Mouse (Mus musculus) liver, embryonic 15.5 days (tissue): Measurements from ENCODE around the gene 5031439G07Rik. TPM values are rescaled to one million over a fixed set of nuclear protein-coding genes. Genes with fewer than 3 reads are reported as not detected.
"Not testable (repeated sequence)": the region's sequence is repeated elsewhere in the genome, so short reads cannot be mapped to it uniquely, and the experiment has no call there.

Experiments
- ATAC-seq: fragments of 200-750 bp; cut with Nextera tagmentation; 2 replicates; pipeline ENCODE4 v1.8.0; 2017; ENCODE audit warnings: moderate number of reproducible peaks, mild to moderate bottlenecking, moderate library complexity; ENCODE audit not compliant: insufficient read depth
- H3K27ac ChIP-seq: fragments of 300-500 bp; sonication (generic); replicated peaks from 2 replicates; pipeline ENCODE4 v1.5.1; 2015; ENCODE audit warnings: mild to moderate bottlenecking, inconsistent platforms
- H3K27me3 ChIP-seq: fragments of 300-500 bp; sonication (generic); 2 replicates; pipeline ENCODE4 v1.6.1; 2015; ENCODE audit warnings: mild to moderate bottlenecking, inconsistent platforms
- H3K36me3 ChIP-seq: fragments of 300-500 bp; sonication (generic); replicated peaks from 2 replicates; pipeline ENCODE4 v1.6.1; 2015; ENCODE audit warnings: moderate library complexity, mild to moderate bottlenecking, inconsistent platforms
- H3K4me1 ChIP-seq: fragments of 300-500 bp; sonication (generic); replicated peaks from 2 replicates; pipeline ENCODE4 v1.6.1; 2015; ENCODE audit warnings: inconsistent platforms
- H3K4me2 ChIP-seq: fragments of 300-500 bp; sonication (generic); 2 replicates; pipeline ENCODE4 v1.6.1; 2015; ENCODE audit warnings: moderate library complexity, mild to moderate bottlenecking, inconsistent platforms
- H3K4me3 ChIP-seq: fragments of 300-500 bp; sonication (generic); replicated peaks from 2 replicates; pipeline ENCODE4 v1.5.1; 2015; ENCODE audit warnings: mild to moderate bottlenecking, inconsistent platforms
- H3K9ac ChIP-seq: fragments of 300-500 bp; sonication (generic); 2 replicates; pipeline ENCODE4 v1.6.1; 2015; ENCODE audit warnings: moderate library complexity, mild to moderate bottlenecking, inconsistent platforms
- H3K9me3 ChIP-seq: fragments of 300-500 bp; sonication (generic); replicated peaks from 2 replicates; pipeline ENCODE4 v1.6.1; 2016; ENCODE audit warnings: inconsistent platforms
- WGBS: fragments of 180-500 bp; shearing (Covaris S2); methylation state at CpG from one replicate; pipeline ENCODE4 v1.1.7; 2015; ENCODE audit warnings: mixed read lengths; ENCODE audit not compliant: insufficient replicate concordance; 5-methylcytosine and 5-hydroxymethylcytosine counted together
- polyA plus RNA-seq: library from polyadenylated mRNA; unstranded; fragments of >200 nt; fragmentation: Nextera tagmentation; extraction: Ambion mirVana; gene quantifications from 2 replicates; pipeline ENCODE4 v1.2.1, GENCODE M21; 2015

5031439G07Rik gene
- polyA plus RNA-seq, result 2.0 and 3.9 TPM in 2 replicates

DNA sequence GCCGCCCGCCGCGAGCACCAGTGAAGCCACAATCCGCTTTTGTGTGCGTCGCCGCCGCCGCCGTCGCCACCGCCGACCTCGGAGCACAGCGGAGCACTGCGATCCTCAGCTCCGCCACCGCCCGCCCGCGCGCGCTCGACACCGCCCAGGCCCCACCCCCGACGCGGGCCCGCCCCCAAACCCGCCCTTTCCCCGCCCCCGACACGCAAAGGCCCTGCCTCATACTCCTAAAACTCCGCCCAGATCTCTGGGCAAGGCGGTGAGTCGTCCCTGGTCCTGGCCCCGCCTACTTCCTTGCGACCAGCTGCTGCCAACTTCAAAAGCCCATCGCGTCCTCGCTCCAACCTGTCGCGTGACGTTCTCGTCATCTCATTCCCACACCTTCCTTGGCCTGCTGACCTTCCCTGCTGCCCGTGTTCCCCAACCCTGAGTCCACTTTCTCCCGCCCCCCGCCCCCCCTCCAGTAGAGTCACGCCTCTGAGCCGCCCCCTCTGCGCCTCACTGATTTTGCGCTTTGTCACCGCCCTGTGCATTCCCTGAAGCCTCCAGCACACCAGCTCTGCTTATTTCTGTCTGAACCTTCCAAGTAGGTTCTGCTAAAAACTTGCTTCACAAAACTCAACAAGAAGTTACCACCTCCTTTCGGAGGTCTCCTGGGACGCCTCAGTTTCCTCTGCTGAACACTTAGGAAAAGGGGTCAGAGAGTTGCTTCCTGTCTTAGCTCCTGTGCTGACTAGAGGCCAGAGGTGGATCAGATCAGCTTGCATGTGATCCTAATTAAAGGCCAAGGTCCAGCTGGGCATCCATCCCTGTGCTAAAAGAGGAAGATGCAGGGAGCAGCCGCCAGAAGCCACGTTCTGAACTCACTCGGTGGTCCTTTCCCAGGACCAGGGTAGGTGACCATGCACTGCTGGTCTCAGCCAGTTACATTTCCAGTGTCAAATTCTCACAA, at the start of gene 5031439G07Rik:
Gene 5031439G07Rik (minus strand): TSS at position 678 of the 952 bp plus-strand sequence.
- Histone ChIP-seq H3K27me3 (peaks cover 46% of the 10 kb centered on the region), H3K36me3 (no peaks in the 10 kb centered on the region), H3K9me3 (no peaks in the 10 kb centered on the region), H3K4me2 (peak within 1 kb of the TSS; percentile 85), H3K9ac (peak within 1 kb of the TSS; percentile 58), H3K4me1 (peaks cover 21% of the 10 kb centered on the region), H3K27ac (0 out of 2 replicates have a peak within 1 kb of the TSS, but pooled peaks have one; percentile 33), H3K4me3 (peak within 1 kb of the TSS; percentile 62)
- 2% methylated on average over 48 of the region's 59 CpGs for WGBS
- peak; percentile 88 for ATAC-seq

DNA sequence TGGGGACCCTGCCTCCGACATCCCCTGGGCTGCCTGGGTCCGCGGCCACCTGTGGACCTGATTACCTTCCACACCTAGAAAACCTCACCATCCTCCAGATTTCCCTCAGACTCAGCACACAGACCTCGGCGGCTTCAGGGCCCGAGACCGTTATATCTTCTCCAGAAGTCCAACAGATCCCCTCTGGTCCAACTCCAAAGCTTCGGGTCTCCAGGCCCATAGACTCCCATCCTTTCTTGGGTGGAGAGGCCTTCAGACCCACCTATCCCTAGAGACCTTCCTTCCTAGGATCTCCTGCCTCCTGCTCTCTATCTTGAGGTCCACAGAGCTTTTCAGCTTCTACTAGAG, 49.0 kb upstream of the 5031439G07Rik start:
- Histone ChIP-seq H3K9me3 (no peaks in the 10 kb centered on the region), H3K4me2 (peak overlapping the region; percentile 88), H3K9ac (peak overlapping the region; percentile 74), H3K27me3 (0 out of 2 replicates have a peak, but pooled peaks cover 6% of the 10 kb centered on the region), H3K4me3 (peak overlapping the region; percentile 73), H3K27ac (peak overlapping the region; percentile 62), H3K36me3 (no peaks in the 10 kb centered on the region), H3K4me1 (peaks cover 27% of the 10 kb centered on the region)
- no peak for ATAC-seq
- 3% methylated on average over 8 of the region's 8 CpGs for WGBS

DNA sequence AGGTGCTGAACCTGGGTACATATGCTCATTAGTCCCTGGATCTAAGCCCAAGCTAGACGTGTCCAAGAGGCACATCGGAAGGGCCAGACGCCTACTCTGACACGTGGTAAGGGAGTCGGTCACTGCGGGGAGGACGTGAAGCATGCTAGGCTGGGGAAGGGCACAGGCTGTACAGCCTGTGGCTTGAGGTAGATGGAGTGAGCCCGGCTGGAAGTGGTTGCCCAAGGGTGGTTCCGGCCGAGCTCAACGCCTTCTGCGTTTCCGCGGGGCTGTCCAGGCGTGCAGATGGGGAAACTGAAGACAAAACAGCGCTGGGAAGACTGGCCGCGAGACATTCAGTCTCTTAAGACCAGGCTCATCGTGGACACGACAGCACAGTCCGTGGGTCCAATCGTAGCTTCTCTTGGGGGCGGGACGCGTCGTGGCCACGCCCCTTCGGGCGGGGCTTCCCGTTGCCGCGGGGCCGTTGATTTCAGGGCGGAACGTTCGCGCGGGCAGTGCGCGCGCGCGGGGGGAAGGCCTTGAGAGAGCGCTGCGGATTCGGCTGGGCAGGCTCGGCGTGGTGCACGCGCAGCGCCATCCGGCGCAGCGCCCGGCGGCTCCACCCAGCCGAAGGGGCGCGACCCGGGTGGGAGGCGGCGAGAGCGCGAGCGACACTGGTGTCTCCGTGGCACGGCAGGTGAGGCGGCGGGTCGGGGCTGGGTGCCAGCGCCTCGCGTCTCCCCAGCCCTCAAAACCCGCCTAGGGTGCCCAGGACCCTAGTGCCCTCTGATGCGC, 48.4 kb upstream of the 5031439G07Rik start:
- 0 out of 2 replicates have a peak, but pooled peaks cover 6% of the 10 kb centered on the region for H3K27me3 ChIP-seq

DNA sequence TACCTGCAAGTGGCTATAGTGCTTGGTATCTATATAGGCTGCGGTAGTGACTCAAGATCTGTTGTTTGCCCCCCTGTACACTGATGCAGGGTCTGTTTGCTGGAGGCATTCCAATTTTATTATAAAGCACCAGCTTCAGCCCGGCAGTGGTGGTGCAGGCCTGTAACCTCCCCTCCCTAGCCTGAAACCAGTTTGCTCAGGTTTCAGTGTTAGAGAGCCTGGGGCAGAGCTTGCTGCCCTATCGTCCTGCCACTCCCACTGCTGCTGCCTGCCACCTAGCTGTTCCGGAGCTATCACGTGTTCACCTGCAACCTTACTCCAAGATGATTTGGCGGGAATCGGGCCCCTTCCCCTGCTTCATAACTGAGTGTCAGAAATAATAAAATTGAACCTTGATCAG, 45.6 kb upstream of the 5031439G07Rik start:
- H3K4me2 ChIP-seq, ATAC-seq, H3K9ac ChIP-seq, H3K27me3 ChIP-seq, H3K9me3 ChIP-seq, H3K36me3 ChIP-seq, H3K27ac ChIP-seq, H3K4me3 ChIP-seq: not testable (repeated sequence)
- H3K4me1 ChIP-seq, result peaks cover 26% of the 10 kb centered on the region
- 48% methylated on average over 7 of the region's 7 CpGs for WGBS

More for the DNA sequence above, 48.4 kb upstream of the 5031439G07Rik start:
- H3K4me1 ChIP-seq, result peaks cover 26% of the 10 kb centered on the region
- peak overlapping the region; percentile 67 for H3K27ac ChIP-seq
- H3K4me2 ChIP-seq, result peak overlapping the region; percentile 88
- H3K4me3 ChIP-seq, result peak overlapping the region; percentile 73
- no peaks in the 10 kb centered on the region for H3K36me3 ChIP-seq
- ATAC-seq, result peak; percentile 95
- peak overlapping the region; percentile 74 for H3K9ac ChIP-seq
- H3K9me3 ChIP-seq, result no peaks in the 10 kb centered on the region
- under 1% methylated on average over 73 of the region's 75 CpGs for WGBS

DNA sequence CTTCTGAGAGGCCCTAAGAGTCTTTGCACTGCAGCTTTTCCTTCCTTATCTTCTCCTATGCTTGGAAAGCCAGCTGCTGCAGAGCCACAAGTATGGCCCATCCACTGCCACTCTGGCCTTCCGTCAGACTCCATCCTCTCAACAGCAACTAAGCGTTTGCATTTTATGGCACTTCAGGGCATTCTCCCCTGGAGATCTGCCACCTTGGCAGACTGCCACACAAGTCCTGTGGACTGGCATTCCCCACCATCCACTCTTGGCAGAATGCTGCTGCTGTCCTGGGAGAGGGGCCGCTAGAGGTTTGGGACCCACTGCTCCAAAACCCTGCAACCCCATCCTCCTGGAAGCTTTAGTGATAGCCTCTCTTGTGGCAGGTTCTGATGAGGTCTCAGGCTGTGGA, 43.5 kb upstream of the 5031439G07Rik start:
- H3K4me2 ChIP-seq, result no peak overlapping the region
- H3K4me3 ChIP-seq, result no peak overlapping the region
- H3K36me3 ChIP-seq, result no peaks in the 10 kb centered on the region
- WGBS, result 65% methylated on average over 3 of the region's 3 CpGs
- 0 out of 2 replicates have a peak, but pooled peaks cover 6% of the 10 kb centered on the region for H3K27me3 ChIP-seq
- no peaks in the 10 kb centered on the region for H3K9me3 ChIP-seq
- peaks cover 8% of the 10 kb centered on the region for H3K4me1 ChIP-seq
- no peak overlapping the region for H3K27ac ChIP-seq
- no peak overlapping the region for H3K9ac ChIP-seq
- no peak for ATAC-seq

DNA sequence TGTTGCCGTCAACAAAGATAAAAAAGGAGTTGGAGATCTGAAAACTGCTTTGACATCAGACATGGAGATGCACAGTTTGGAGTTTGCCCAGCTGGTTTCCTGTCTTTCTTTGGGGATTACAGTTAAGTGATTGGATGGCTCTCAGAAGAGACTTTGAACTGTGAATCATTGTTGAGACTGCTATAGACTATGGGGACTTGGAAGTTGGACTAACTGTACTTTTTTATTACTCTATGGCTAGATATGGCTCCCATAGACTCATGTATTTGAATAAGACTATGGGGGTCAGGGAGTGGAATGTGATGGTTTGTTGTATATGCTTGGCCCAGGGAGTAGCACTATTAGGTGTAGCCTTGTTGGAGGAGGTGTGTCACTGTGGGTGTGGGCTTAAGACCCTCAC, 42.3 kb upstream of the 5031439G07Rik start:
- H3K27me3 ChIP-seq, H3K4me2 ChIP-seq, H3K27ac ChIP-seq, H3K9ac ChIP-seq, H3K9me3 ChIP-seq, ATAC-seq, H3K4me3 ChIP-seq, H3K36me3 ChIP-seq, H3K4me1 ChIP-seq: not testable (repeated sequence)
- 43% methylated on average over 1 of the region's 1 CpGs for WGBS

DNA sequence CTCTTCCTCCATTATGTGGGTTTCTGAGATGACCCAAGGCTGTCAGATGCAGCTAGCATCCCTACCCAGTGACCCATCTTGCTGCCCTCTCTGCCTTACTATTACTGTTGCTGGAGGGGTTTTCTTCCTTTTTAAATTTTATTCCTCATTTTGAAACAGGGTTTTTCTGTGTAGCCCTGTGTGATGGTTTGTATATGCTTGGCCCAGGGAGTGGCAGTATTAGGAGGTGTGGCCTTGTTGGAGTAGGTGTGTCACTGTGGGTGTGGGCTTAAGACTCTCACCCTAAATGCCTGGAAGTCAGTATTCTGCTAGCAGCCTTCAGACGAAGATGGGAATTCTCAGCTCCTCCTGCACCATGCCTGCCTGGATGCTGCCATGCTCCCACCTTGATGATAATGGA, 40.3 kb upstream of the 5031439G07Rik start, which contains the start of gene Fam118a:
Gene Fam118a (plus strand): TSS at position 301 of the 400 bp plus-strand sequence.
- not testable (repeated sequence) for H3K9me3 ChIP-seq, H3K4me3 ChIP-seq, H3K4me2 ChIP-seq, H3K36me3 ChIP-seq, ATAC-seq, H3K4me1 ChIP-seq, H3K27me3 ChIP-seq, H3K27ac ChIP-seq, H3K9ac ChIP-seq
- 19% methylated on average over 1 of the region's 1 CpGs for WGBS

DNA sequence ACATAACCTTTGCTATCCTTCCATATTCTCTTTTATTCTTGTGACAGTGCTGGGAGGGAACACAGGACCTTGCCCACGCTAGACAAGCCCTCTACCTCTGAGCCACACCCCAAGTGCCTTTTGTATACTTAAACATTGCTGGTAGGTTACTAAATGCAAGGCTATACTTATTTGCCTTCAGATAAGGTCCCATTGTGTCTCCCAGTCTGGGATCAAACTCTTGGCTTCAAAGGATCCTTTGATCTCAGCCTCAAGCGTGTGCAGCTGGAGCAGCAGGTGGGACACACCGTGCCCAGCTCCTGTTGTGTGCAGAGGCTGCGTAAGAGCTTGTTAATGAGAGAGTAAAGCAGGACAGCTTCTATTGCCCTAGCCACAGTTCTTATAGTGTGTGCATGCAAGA, 39.4 kb upstream of the 5031439G07Rik start:
- Histone ChIP-seq H3K27me3 (no peaks in the 10 kb centered on the region), H3K9ac (no peak overlapping the region), H3K4me2 (no peak overlapping the region), H3K4me1 (no peaks in the 10 kb centered on the region), H3K4me3 (no peak overlapping the region), H3K36me3 (no peaks in the 10 kb centered on the region), H3K9me3 (no peaks in the 10 kb centered on the region), H3K27ac (no peak overlapping the region)
- 67% methylated on average over 4 of the region's 4 CpGs for WGBS
- ATAC-seq, result no peak

DNA sequence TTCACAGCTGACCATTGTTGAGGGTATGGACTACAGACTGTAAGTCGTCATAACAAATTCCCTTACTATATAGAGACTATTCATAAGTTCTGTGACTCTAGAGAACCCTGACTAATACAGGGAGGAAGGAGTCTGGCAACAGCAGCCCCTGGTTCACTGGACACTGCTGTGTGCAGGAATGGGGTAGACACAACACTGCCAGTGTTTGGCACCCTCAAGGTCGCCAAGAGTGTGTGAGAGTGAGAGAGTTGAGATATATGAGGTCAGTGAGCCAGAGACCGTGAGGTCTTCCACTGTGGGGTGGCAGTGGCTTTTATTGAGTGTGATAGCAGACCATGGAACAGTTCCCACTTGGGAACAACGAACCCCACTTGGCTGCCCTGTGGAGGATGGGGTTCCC, 37.8 kb upstream of the 5031439G07Rik start:
- Histone ChIP-seq H3K9me3 (no peaks in the 10 kb centered on the region), H3K4me1 (no peaks in the 10 kb centered on the region), H3K4me2 (no peak overlapping the region), H3K9ac (no peak overlapping the region), H3K27me3 (no peaks in the 10 kb centered on the region), H3K4me3 (no peak overlapping the region), H3K36me3 (no peaks in the 10 kb centered on the region), H3K27ac (no peak overlapping the region)
- 60% methylated on average over 4 of the region's 4 CpGs for WGBS
- no peak for ATAC-seq

DNA sequence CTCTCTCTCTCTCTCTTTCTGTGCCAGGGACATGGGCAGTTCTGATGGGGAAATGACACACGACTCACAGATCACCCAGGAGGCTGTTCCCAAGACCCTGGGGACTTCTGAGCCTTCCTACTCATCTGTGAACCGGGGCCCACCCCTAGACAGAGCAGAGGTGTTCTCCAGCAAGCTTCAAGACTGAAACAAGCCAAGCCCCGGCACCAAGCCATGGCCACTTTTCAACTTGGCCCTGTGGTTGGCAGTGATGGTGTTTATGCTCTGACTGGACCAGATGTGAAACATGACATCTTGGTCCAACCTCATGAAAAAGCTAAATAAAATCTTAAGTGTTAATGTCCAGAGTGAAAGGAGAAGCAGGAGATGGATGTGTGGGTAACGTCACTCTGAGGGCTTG, 33.9 kb upstream of the 5031439G07Rik start:
- H3K4me2 ChIP-seq, result no peak overlapping the region
- H3K36me3 ChIP-seq, result no peaks in the 10 kb centered on the region
- peaks cover 13% of the 10 kb centered on the region for H3K27me3 ChIP-seq
- no peaks in the 10 kb centered on the region for H3K9me3 ChIP-seq
- H3K4me1 ChIP-seq, result no peaks in the 10 kb centered on the region
- no peak overlapping the region for H3K4me3 ChIP-seq
- WGBS, result 47% methylated on average over 4 of the region's 4 CpGs
- ATAC-seq, result no peak
- no peak overlapping the region for H3K27ac ChIP-seq
- H3K9ac ChIP-seq, result no peak overlapping the region
